Mouse (Mus musculus) stomach, postnatal 0 days (tissue): ENCODE data around the gene Rasgef1b.

Source experiments
- CTCF ChIP-seq: IDR thresholded peaks from 2 replicates; pipeline ENCODE4 v1.5.1; 2016; ENCODE audit warnings: antibody characterized with exemption, low read depth, mild to moderate bottlenecking, moderate library complexity
- EP300 ChIP-seq: optimal IDR thresholded peaks from 2 replicates; pipeline ENCODE3; 2016; ENCODE audit warnings: antibody characterized with exemption

GRCm38 (mm10) chr5:99327019-99327418 lies 401.8 kb downstream of the Rasgef1b start:
- no peak for TF ChIP-seq CTCF
- no peak for TF ChIP-seq EP300
